16 mouse cellular contexts compared by ENCODE assay signal in the genomic region with DNA sequence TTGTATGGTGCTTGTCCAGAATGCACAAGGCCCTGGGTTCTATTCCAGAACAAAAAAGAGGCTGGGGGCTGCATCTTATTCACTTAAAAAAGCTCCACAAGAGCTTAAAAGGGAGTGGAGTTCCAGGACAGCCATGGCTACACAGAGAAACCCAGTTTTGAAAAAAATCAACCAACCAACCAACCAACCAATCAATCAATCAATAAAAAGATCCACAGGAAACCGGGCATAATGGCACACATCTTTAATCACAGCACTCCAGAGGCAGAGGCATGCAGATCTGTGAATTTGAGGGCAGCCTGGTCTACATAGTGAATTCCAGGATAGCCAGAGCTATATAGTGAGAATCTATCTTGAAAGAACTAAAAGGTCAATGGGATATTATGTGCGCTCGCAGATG. TPM values are rescaled to one million over a fixed set of nuclear protein-coding genes. Genes with fewer than 3 reads are reported as not detected.
DNase-seq lines count a peak whose midpoint lies in the region; ATAC-seq lines count a peak whose summit lies in the region.
"Had no signal": no experiment of that assay in that cellular context is flagged by ENCODE, and none has a peak within 500 bp of the region (broad histone marks: within the 10 kb centered on the region; RNA-seq: fewer than 3 reads in every experiment).

No protein-coding gene starts in this region.

- no peak overlapping the region; the same call in 1 of the 2 replicates for H3K4me3 ChIP-seq in hindbrain, embryonic 13.5 days
- H3K4me3 ChIP-seq in hindbrain, embryonic 10.5 days, result no peak overlapping the region
- H3K4me3 ChIP-seq in neural tube, embryonic 12.5 days, result no peak overlapping the region
- H3K4me3 ChIP-seq in midbrain, embryonic 12.5 days, result no peak overlapping the region
- H3K4me3 ChIP-seq: embryonic facial prominence, embryonic 12.5 days; heart, embryonic 15.5 days; limb, embryonic 13.5 days; lung, embryonic 15.5 days had no signal

- no peaks in the 10 kb centered on the region for H3K27me3 ChIP-seq in hindbrain, embryonic 13.5 days
- no peaks in the 10 kb centered on the region for H3K27me3 ChIP-seq in hindbrain, embryonic 10.5 days (ENCODE audit: insufficient read depth, poor library complexity, severe bottlenecking)
- no peaks in the 10 kb centered on the region for H3K27me3 ChIP-seq in neural tube, embryonic 12.5 days (replicated peaks)
- H3K27me3 ChIP-seq in midbrain, embryonic 12.5 days, result no peaks in the 10 kb centered on the region
- H3K27me3 ChIP-seq: embryonic facial prominence, embryonic 12.5 days; heart, embryonic 15.5 days; limb, embryonic 13.5 days; lung, embryonic 15.5 days had no signal

- H3K9ac ChIP-seq in hindbrain, embryonic 13.5 days, result no peak overlapping the region
- no peak overlapping the region for H3K9ac ChIP-seq in neural tube, embryonic 12.5 days
- H3K9ac ChIP-seq in midbrain, embryonic 12.5 days (replicated peaks), result no peak overlapping the region
- H3K9ac ChIP-seq: embryonic facial prominence, embryonic 12.5 days; heart, embryonic 15.5 days; limb, embryonic 13.5 days; lung, embryonic 15.5 days had no signal

- peaks cover 13% of the 10 kb centered on the region for H3K36me3 ChIP-seq in hindbrain, embryonic 13.5 days
- peaks cover 30% of the 10 kb centered on the region for H3K36me3 ChIP-seq in hindbrain, embryonic 10.5 days
- peaks cover 10% of the 10 kb centered on the region for H3K36me3 ChIP-seq in neural tube, embryonic 12.5 days
- peaks cover 12% of the 10 kb centered on the region for H3K36me3 ChIP-seq in midbrain, embryonic 12.5 days

- DNase-seq in hindbrain, embryonic 10.5 days (ENCODE audit: low spot score), result no peak
- DNase-seq in neural tube, embryonic 10.5 days (ENCODE audit: extremely low spot score, low spot score), result no peak
- DNase-seq in left cerebral cortex, postnatal 4 days, result no peak
- no peak for DNase-seq in adrenal gland, adult 18-20 months (ENCODE audit: low spot score in 2 of 2)
- DNase-seq: cerebellum, adult 8-10 months; kidney, adult 11 months; kidney, postnatal 25 days; layer of hippocampus, adult 9-11 months; thymus, adult 2 months had no signal

- no peak overlapping the region for H3K27ac ChIP-seq in hindbrain, embryonic 13.5 days
- no peak overlapping the region for H3K27ac ChIP-seq in hindbrain, embryonic 10.5 days
- no peak overlapping the region for H3K27ac ChIP-seq in neural tube, embryonic 12.5 days
- H3K27ac ChIP-seq in midbrain, embryonic 12.5 days (replicated peaks), result no peak overlapping the region
- H3K27ac ChIP-seq: embryonic facial prominence, embryonic 12.5 days; heart, embryonic 15.5 days; limb, embryonic 13.5 days; lung, embryonic 15.5 days had no signal

- H3K9me3 ChIP-seq in hindbrain, embryonic 13.5 days, result no peaks in the 10 kb centered on the region
- H3K9me3 ChIP-seq in hindbrain, embryonic 10.5 days, result no peaks in the 10 kb centered on the region
- no peaks in the 10 kb centered on the region for H3K9me3 ChIP-seq in neural tube, embryonic 12.5 days
- no peaks in the 10 kb centered on the region for H3K9me3 ChIP-seq in midbrain, embryonic 12.5 days
- H3K9me3 ChIP-seq: embryonic facial prominence, embryonic 12.5 days; heart, embryonic 15.5 days; limb, embryonic 13.5 days; lung, embryonic 15.5 days had no signal

- intact Hi-C loops in left cerebral cortex, postnatal 4 days (cut with DNase I), result no loop called here

- H3K4me2 ChIP-seq in hindbrain, embryonic 13.5 days, result peak overlapping the region; percentile 82; the same call in 1 of the 2 replicates
- peak overlapping the region; percentile 76; the same call in 1 of the 2 replicates for H3K4me2 ChIP-seq in neural tube, embryonic 12.5 days (replicated peaks)
- peak overlapping the region; percentile 74; the same call in 1 of the 2 replicates for H3K4me2 ChIP-seq in midbrain, embryonic 12.5 days (replicated peaks)
- H3K4me2 ChIP-seq: lung, embryonic 15.5 days had no signal

- WGBS in hindbrain, embryonic 13.5 days, result 85% methylated on average over 3 of the region's 3 CpGs
- WGBS in hindbrain, embryonic 10.5 days, result 93% methylated on average over 3 of the region's 3 CpGs
- 93% methylated on average over 3 of the region's 3 CpGs for WGBS in neural tube, embryonic 12.5 days
- 92% methylated on average over 3 of the region's 3 CpGs for WGBS in midbrain, embryonic 12.5 days

- ATAC-seq in hindbrain, embryonic 13.5 days (ENCODE audit: low FRiP score), result no peak
- no peak for ATAC-seq in neural tube, embryonic 12.5 days (ENCODE audit: low FRiP score, low read depth)
- ATAC-seq in midbrain, embryonic 12.5 days (ENCODE audit: low FRiP score, low read depth), result no peak

- H3K4me1 ChIP-seq in hindbrain, embryonic 13.5 days (replicated peaks), result peaks cover 33% of the 10 kb centered on the region
- H3K4me1 ChIP-seq in hindbrain, embryonic 10.5 days (replicated peaks), result peaks cover 25% of the 10 kb centered on the region
- peaks cover 17% of the 10 kb centered on the region for H3K4me1 ChIP-seq in neural tube, embryonic 12.5 days
- H3K4me1 ChIP-seq in midbrain, embryonic 12.5 days, result peaks cover 24% of the 10 kb centered on the region

RNA-seq across cellular contexts. Expression of gene Stk38, which starts 2.8 kb away (rescaled TPM):
- polyA plus RNA-seq in hindbrain, embryonic 13.5 days (2015; fragmentation: Nextera tagmentation; extraction: Ambion mirVana), result 111 and 122 TPM in 2 replicates
- polyA plus RNA-seq in hindbrain, embryonic 10.5 days (2016; fragmentation: Nextera tagmentation; extraction: Ambion mirVana), result 131 and 133 TPM in 2 replicates
- polyA plus RNA-seq in neural tube, embryonic 12.5 days (2016; fragmentation: Nextera tagmentation; extraction: Ambion mirVana), result 148 and 157 TPM in 2 replicates
- polyA plus RNA-seq in midbrain, embryonic 12.5 days (2016; fragmentation: Nextera tagmentation; extraction: Ambion mirVana), result 150 and 151 TPM in 2 replicates
- 10 to 100 TPM; 83.3 to 93.2 TPM for total RNA-seq in left cerebral cortex, postnatal 4 days (2021)
- 10 to 100 TPM; 49.2 to 49.9 TPM for total RNA-seq in adrenal gland, adult 18-20 months (2021)

RNA-seq across cellular contexts. Expression of gene Srsf3, which starts 27.4 kb away (rescaled TPM):
- polyA plus RNA-seq in hindbrain, embryonic 13.5 days (2015; fragmentation: Nextera tagmentation; extraction: Ambion mirVana), result 506 and 515 TPM in 2 replicates
- polyA plus RNA-seq in hindbrain, embryonic 10.5 days (2016; fragmentation: Nextera tagmentation; extraction: Ambion mirVana), result 723 and 795 TPM in 2 replicates
- polyA plus RNA-seq in neural tube, embryonic 12.5 days (2016; fragmentation: Nextera tagmentation; extraction: Ambion mirVana), result 642 and 679 TPM in 2 replicates
- polyA plus RNA-seq in midbrain, embryonic 12.5 days (2016; fragmentation: Nextera tagmentation; extraction: Ambion mirVana), result 730 and 734 TPM in 2 replicates
- 100 to 1,000 TPM; 220 to 228 TPM for total RNA-seq in left cerebral cortex, postnatal 4 days (2021)
- 100 to 1,000 TPM; 113 to 119 TPM for total RNA-seq in adrenal gland, adult 18-20 months (2021)

RNA-seq across cellular contexts. Expression of gene Kctd20, which starts 53.3 kb away (rescaled TPM):
- 96.0 and 96.7 TPM in 2 replicates for polyA plus RNA-seq in hindbrain, embryonic 13.5 days (2015; fragmentation: Nextera tagmentation; extraction: Ambion mirVana)
- 103 and 111 TPM in 2 replicates for polyA plus RNA-seq in hindbrain, embryonic 10.5 days (2016; fragmentation: Nextera tagmentation; extraction: Ambion mirVana)
- 115 and 117 TPM in 2 replicates for polyA plus RNA-seq in neural tube, embryonic 12.5 days (2016; fragmentation: Nextera tagmentation; extraction: Ambion mirVana)
- 115 and 116 TPM in 2 replicates for polyA plus RNA-seq in midbrain, embryonic 12.5 days (2016; fragmentation: Nextera tagmentation; extraction: Ambion mirVana)
- total RNA-seq in left cerebral cortex, postnatal 4 days (2021), result 100 to 1,000 TPM in 1 of 2 experiments, 10 to 100 TPM in 1; 99.1 to 109 TPM
- total RNA-seq in adrenal gland, adult 18-20 months (2021), result 10 to 100 TPM; 50.4 to 61.5 TPM
